Mouse (Mus musculus) E14TG2a.4 (cell line): ENCODE data around the gene Ctnnbl1.

Experiments used
- CTCF ChIP-seq: conservative IDR thresholded peaks from 2 replicates; pipeline ENCODE4 v1.5.1; 2014; ENCODE audit warnings: low read length
- NANOG ChIP-seq: IDR thresholded peaks from 2 replicates; pipeline ENCODE4 v1.6.1; 2014; ENCODE audit warnings: borderline replicate concordance, low read length, mixed read lengths
- POU5F1 ChIP-seq: IDR thresholded peaks from 2 replicates; pipeline ENCODE4 v1.6.1; 2014; ENCODE audit warnings: low read length, borderline replicate concordance

- TF ChIP-seq CTCF (no peak), NANOG (no peak), POU5F1 (no peak)
Observed at GRCm38 (mm10) chr2:157838206-157838923, 101.2 kb downstream of the Ctnnbl1 start.
